Mouse (Mus musculus): ENCODE data around the gene Cipc. TPM values are rescaled to one million over a fixed set of nuclear protein-coding genes. Genes with fewer than 3 reads are reported as not detected.

Gene Cipc
- polyA plus RNA-seq, 1 experiment from 2014 or later, result 23.2 TPM

DNA sequence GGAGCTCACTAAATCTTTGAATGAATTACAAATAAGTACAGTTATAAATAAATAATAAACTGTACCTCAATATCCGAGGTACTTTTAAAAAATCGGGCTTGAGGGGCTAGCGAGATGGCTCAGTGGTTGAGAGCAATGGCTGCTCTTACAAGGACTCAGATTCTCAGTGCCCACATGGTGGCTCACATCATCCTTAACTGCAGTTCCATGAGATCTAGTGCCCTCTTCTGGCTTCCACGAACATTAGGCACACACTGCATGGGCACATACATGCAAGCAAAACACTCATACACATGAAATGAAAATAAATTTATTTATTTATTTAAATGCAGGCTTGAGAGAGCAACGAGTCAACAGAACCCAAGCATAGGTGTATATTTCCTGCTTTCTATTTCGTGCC, 49.1 kb downstream of the Cipc start:
- no peaks in the 10 kb centered on the region for H3K9me3 ChIP-seq (replicated peaks)
- H3K27me3 ChIP-seq, result peaks cover 28% of the 10 kb centered on the region
- no peaks in the 10 kb centered on the region for H3K4me1 ChIP-seq
- no peak overlapping the region for H3K4me2 ChIP-seq (replicated peaks)
- H3K9ac ChIP-seq, result no peak overlapping the region
- H3K36me3 ChIP-seq, result no peaks in the 10 kb centered on the region
- 77% methylated on average over 6 of the region's 6 CpGs for WGBS
- ATAC-seq (ENCODE audit: insufficient number of reproducible peaks, low FRiP score, low TSS enrichment, low read depth), result no peak
- no peak overlapping the region for H3K4me3 ChIP-seq (replicated peaks)
- H3K27ac ChIP-seq (replicated peaks), result no peak overlapping the region

DNA sequence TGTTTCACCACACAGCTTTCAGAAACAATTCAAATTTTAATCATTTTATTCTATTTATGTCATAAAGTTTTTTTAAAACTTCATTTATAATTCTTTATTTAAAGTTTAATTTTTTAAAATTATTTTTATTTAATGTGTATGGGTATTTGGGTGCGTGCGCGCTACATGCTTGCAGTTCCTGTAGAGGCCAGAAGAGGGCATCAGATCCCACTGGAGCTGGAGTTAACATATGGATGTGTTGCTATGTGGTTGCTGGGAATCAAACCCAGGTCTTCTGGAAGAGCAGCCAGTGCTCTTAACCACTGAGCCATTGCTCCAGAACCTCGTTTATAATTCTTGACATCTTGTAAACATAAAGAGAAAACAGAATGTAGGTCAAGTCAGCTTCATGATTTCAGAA, 51.9 kb downstream of the Cipc start:
- H3K9me3 ChIP-seq (replicated peaks), result no peaks in the 10 kb centered on the region
- no peak overlapping the region for H3K27ac ChIP-seq (replicated peaks)
- H3K9ac ChIP-seq, result no peak overlapping the region
- H3K27me3 ChIP-seq, result peaks cover 6% of the 10 kb centered on the region; the same call in 1 of the 2 replicates
- no peak overlapping the region for H3K4me3 ChIP-seq (replicated peaks)
- H3K4me2 ChIP-seq (replicated peaks), result no peak overlapping the region
- no peaks in the 10 kb centered on the region for H3K36me3 ChIP-seq
- ATAC-seq (ENCODE audit: insufficient number of reproducible peaks, low FRiP score, low TSS enrichment, low read depth), result no peak
- H3K4me1 ChIP-seq, result no peaks in the 10 kb centered on the region
- WGBS, result 83% methylated on average over 4 of the region's 4 CpGs

DNA sequence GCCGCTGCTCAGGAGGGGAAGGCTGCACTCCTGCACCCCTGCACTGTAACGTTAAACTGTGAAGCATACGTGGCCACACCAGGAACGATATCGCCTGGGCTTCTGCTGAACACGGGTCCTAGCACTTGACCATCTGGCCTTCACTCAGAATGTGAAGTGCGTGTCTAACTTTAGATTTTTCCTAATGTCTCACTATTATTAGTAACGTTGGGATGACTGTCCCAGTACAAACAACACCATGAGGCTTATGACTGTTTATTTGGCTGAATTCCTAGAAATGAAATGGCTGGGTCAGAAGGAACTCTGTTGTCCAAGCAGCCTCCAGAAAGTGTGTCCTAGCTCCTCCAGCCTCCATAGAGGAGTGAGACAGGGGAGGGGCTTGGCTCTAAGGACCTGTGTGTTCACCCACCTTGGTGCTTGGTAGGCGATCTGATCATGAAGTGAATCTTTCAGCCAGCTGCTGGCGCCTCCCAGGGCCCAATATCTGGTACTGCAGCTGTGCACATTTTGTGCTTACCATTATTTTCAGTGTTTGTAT, 52.5 kb downstream of the Cipc start:
- Histone ChIP-seq H3K36me3 (no peaks in the 10 kb centered on the region), H3K27me3 (peaks cover under 1% of the 10 kb centered on the region; the same call in 1 of the 2 replicates), H3K9me3 (replicated peaks) (no peaks in the 10 kb centered on the region), H3K4me3 (replicated peaks) (no peak overlapping the region), H3K9ac (no peak overlapping the region), H3K27ac (replicated peaks) (no peak overlapping the region), H3K4me2 (replicated peaks) (no peak overlapping the region), H3K4me1 (no peaks in the 10 kb centered on the region)
- no peak for ATAC-seq (ENCODE audit: insufficient number of reproducible peaks, low FRiP score, low TSS enrichment, low read depth)
- WGBS, result 69% methylated on average over 10 of the region's 10 CpGs

DNA sequence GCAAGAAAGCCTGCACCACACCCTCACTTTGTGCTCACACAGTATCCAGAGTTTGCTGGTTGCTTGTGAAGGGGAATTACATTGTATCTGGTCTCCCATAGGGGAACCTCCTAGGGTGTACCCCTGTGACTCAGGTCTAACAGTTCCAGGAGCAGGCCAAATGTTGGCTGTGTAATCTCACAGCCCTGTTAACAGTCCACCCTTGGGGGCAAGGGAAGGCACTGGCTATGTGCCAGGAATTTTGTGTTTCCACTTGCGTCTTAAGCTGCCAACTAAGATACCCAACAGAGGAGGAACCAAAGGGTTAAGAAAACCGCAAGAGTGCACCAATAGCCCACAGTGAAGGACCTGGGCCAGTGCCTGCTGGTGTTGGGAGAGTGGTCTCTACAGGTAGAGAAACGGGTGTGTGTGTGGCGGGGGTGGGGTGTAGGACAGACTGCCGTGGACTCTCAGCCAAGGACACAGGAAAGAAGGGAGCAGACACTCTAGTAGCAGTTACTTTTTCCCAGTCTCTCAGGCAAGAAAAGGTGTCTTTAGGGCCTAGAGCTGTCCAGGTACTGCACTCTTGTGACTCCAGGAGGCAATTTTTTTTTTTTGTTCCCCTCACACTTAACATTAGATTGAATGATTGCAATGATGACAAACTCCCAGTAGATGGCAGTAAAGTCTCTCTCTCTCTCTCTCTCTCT, 53.5 kb downstream of the Cipc start:
- 54% methylated on average over 5 of the region's 5 CpGs for WGBS
- no peak for ATAC-seq (ENCODE audit: insufficient number of reproducible peaks, low FRiP score, low TSS enrichment, low read depth)

DNA sequence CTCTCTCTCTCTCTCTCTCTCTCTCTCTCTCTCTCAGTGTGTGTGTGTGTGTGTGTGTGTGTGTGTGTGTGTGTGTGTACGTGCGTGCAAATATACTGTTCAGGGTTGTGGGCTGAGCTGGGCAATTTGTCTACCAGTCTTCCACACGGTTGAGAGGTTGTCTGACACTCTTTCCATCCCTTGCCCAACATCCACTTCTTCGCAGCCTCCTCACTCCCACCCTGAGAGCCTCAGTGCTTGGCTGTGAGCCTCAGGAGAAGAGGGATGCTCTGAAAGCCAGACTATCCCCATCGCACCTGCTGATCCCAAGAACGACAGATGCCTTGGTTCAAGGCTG, 54.0 kb downstream of the Cipc start:
- H3K9ac ChIP-seq, result no peak overlapping the region
- no peak overlapping the region for H3K4me3 ChIP-seq (replicated peaks)
- H3K27ac ChIP-seq (replicated peaks), result no peak overlapping the region
- 50% methylated on average over 6 of the region's 6 CpGs for WGBS
- ATAC-seq (ENCODE audit: insufficient number of reproducible peaks, low FRiP score, low TSS enrichment, low read depth), result no peak
- H3K4me2 ChIP-seq (replicated peaks), result no peak overlapping the region
- no peaks in the 10 kb centered on the region for H3K36me3 ChIP-seq
- no peaks in the 10 kb centered on the region for H3K4me1 ChIP-seq
- H3K9me3 ChIP-seq (replicated peaks), result no peaks in the 10 kb centered on the region
- H3K27me3 ChIP-seq, result no peaks in the 10 kb centered on the region; the same call in 1 of the 2 replicates

More for the DNA sequence above, 53.5 kb downstream of the Cipc start:
- no peak overlapping the region for H3K4me2 ChIP-seq (replicated peaks)
- H3K9ac ChIP-seq, result no peak overlapping the region
- H3K27me3 ChIP-seq, result no peaks in the 10 kb centered on the region; the same call in 1 of the 2 replicates
- H3K4me1 ChIP-seq, result no peaks in the 10 kb centered on the region
- H3K4me3 ChIP-seq (replicated peaks), result no peak overlapping the region
- no peak overlapping the region for H3K27ac ChIP-seq (replicated peaks)
- no peaks in the 10 kb centered on the region for H3K36me3 ChIP-seq
- no peaks in the 10 kb centered on the region for H3K9me3 ChIP-seq (replicated peaks)

DNA sequence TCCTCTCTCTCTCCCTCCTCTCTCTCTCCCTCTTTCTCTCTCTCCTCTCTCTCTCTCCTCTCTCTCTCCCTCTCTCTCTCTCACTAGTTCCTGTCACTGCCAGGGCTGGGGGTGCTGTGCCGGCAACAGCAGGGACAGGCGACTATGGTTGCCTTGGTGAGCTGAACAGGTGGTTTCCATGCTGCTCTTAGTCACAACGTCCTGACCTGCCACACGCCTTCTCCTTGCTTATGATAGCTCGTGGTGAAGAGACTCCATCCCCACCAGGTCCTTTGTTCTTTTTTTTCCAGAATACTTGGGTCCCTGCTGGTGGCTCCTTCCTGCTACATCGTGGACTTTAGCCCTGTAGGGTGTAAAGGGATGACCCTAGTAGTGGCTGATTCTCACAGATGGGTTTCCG, 55.4 kb downstream of the Cipc start:
- H3K27me3 ChIP-seq, result no peaks in the 10 kb centered on the region; the same call in 1 of the 2 replicates
- H3K27ac ChIP-seq (replicated peaks), result no peak overlapping the region
- H3K4me3 ChIP-seq (replicated peaks), result no peak overlapping the region
- ATAC-seq (ENCODE audit: insufficient number of reproducible peaks, low FRiP score, low TSS enrichment, low read depth), result no peak
- no peak overlapping the region for H3K4me2 ChIP-seq (replicated peaks)
- no peak overlapping the region for H3K9ac ChIP-seq
- 53% methylated on average over 7 of the region's 7 CpGs for WGBS
- no peaks in the 10 kb centered on the region for H3K9me3 ChIP-seq (replicated peaks)
- H3K36me3 ChIP-seq, result no peaks in the 10 kb centered on the region
- no peaks in the 10 kb centered on the region for H3K4me1 ChIP-seq

DNA sequence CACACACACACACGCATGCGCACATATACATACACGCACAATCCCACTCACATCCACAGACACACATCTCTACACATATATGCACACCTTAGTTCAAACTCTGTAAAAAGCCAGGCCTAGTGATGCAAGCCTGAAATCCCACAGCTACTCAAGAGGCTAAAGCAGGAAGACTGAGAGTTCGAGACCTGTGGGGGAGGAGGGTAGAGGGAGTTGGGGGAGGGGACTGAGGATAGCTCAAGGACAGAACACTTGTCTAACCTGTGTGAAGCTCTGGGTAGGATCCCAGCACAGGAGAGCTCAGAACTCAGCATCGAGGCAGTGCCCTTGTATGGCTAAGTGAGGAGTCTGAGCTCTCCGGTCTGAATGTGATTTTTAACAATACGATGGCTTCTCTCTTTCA, 56.0 kb downstream of the Cipc start:
- H3K27me3 ChIP-seq, result no peaks in the 10 kb centered on the region; the same call in 1 of the 2 replicates
- H3K9me3 ChIP-seq (replicated peaks), result no peaks in the 10 kb centered on the region
- 69% methylated on average over 7 of the region's 7 CpGs for WGBS
- no peak overlapping the region for H3K27ac ChIP-seq (replicated peaks)
- H3K4me3 ChIP-seq (replicated peaks), result no peak overlapping the region
- ATAC-seq (ENCODE audit: insufficient number of reproducible peaks, low FRiP score, low TSS enrichment, low read depth), result no peak
- no peak overlapping the region for H3K4me2 ChIP-seq (replicated peaks)
- H3K36me3 ChIP-seq, result no peaks in the 10 kb centered on the region
- H3K4me1 ChIP-seq, result no peaks in the 10 kb centered on the region
- H3K9ac ChIP-seq, result no peak overlapping the region

DNA sequence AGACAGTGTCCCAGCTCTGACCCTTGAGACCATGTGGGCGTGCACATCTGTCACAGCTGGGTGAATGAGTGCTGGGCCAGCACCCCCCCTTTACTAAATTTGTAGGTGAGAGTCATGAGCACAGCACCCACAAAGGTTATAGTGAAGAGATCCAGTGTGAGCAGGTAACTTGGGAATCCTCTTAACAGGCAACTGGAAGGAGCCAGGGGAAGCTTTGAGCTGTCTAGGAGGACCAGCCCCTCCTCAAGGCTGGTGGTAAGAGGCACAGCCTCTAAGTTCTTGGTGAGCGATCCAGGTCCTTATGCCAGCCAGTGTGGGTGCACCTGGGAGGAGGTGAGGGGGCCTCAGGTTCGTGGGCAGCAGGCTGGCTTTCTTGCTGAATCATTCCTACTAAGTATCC, 56.8 kb downstream of the Cipc start:
- ATAC-seq (ENCODE audit: insufficient number of reproducible peaks, low FRiP score, low TSS enrichment, low read depth), result no peak
- WGBS, result 51% methylated on average over 3 of the region's 3 CpGs
- H3K27ac ChIP-seq (replicated peaks), result no peak overlapping the region

DNA sequence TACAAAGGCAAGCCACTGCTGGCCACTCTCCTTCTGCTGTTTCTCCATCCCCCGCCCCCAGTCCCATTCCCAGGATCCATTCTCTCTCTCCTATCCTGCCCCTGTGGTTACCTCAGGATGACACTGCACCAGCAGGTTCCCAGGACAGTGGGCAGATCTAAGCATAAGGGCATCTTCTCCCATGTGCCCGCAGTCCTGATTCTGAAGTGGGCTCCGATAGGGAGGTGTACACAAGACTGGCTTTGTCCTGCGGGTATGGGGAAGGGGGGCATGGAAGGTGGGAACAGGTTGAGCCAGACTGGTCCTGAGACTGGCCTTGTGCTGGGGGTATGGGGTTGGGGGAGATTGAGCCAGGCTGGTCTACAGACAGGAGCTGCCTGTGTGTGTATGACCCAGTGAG, 57.8 kb downstream of the Cipc start:
- Histone ChIP-seq H3K27ac (replicated peaks) (no peak overlapping the region), H3K9me3 (replicated peaks) (no peaks in the 10 kb centered on the region), H3K4me1 (no peaks in the 10 kb centered on the region), H3K36me3 (no peaks in the 10 kb centered on the region), H3K27me3 (no peaks in the 10 kb centered on the region; the same call in none of the 2 replicates), H3K9ac (no peak overlapping the region), H3K4me2 (replicated peaks) (no peak overlapping the region), H3K4me3 (replicated peaks) (no peak overlapping the region)
- no peak for ATAC-seq (ENCODE audit: insufficient number of reproducible peaks, low FRiP score, low TSS enrichment, low read depth)
- 73% methylated on average over 4 of the region's 4 CpGs for WGBS

More for the DNA sequence above, 56.8 kb downstream of the Cipc start:
- Histone ChIP-seq H3K4me3 (replicated peaks) (no peak overlapping the region), H3K36me3 (no peaks in the 10 kb centered on the region), H3K27me3 (no peaks in the 10 kb centered on the region; the same call in 1 of the 2 replicates), H3K9ac (no peak overlapping the region), H3K4me1 (no peaks in the 10 kb centered on the region), H3K4me2 (replicated peaks) (no peak overlapping the region), H3K9me3 (replicated peaks) (no peaks in the 10 kb centered on the region)

Other genes starting within 250 kb of the Cipc start
- gene Angel1, start 220.6 kb upstream of the Cipc start, polyA plus RNA-seq (2015; fragmentation: Nextera tagmentation; extraction: Ambion mirVana), result 12.1 and 12.4 TPM in 2 replicates
- gene Lrrc74a, start 212.7 kb upstream of the Cipc start, polyA plus RNA-seq (2015; fragmentation: Nextera tagmentation; extraction: Ambion mirVana), result not detected in 2 replicates
- gene Irf2bpl, start 62.2 kb upstream of the Cipc start, polyA plus RNA-seq (2015; fragmentation: Nextera tagmentation; extraction: Ambion mirVana), result 45.2 and 50.6 TPM in 2 replicates
- 0.12 TPM in 1 of 2 replicates, not detected in the other for gene Zdhhc22, start 43.4 kb downstream of the Cipc start, polyA plus RNA-seq (2015; fragmentation: Nextera tagmentation; extraction: Ambion mirVana)
- 0.16 and 0.28 TPM in 2 replicates for gene Tmem63c, start 74.3 kb downstream of the Cipc start, polyA plus RNA-seq (2015; fragmentation: Nextera tagmentation; extraction: Ambion mirVana)
- 0.16 and 0.17 TPM in 2 replicates for gene Ngb, start 155.5 kb downstream of the Cipc start, polyA plus RNA-seq (2015; fragmentation: Nextera tagmentation; extraction: Ambion mirVana)
- gene Gstz1, start 200.1 kb downstream of the Cipc start, polyA plus RNA-seq (2015; fragmentation: Nextera tagmentation; extraction: Ambion mirVana), result 31.4 and 38.1 TPM in 2 replicates
- 14.5 and 15.5 TPM in 2 replicates for gene Pomt2, start 200.9 kb downstream of the Cipc start, polyA plus RNA-seq (2015; fragmentation: Nextera tagmentation; extraction: Ambion mirVana)

Measured in embryonic facial prominence, embryonic 15.5 days (tissue).